Mouse (Mus musculus) bone marrow, adult 2 months (tissue): ENCODE measurements around the gene Lamtor5.

ENCODE experiments used
- CTCF ChIP-seq: fragments of 200-500 bp; IDR thresholded peaks from 2 replicates; pipeline ENCODE4 v1.5.1; 2011; ENCODE audit warnings: low read length, control low read depth; ENCODE audit not compliant: control insufficient read depth, insufficient read depth
- POLR2A ChIP-seq: fragments of 200-500 bp; IDR thresholded peaks from 2 replicates; pipeline ENCODE4 v1.6.1; 2011; ENCODE audit warnings: low read depth, mild to moderate bottlenecking, control low read depth, low read length, borderline replicate concordance; ENCODE audit not compliant: control insufficient read depth

GRCm38 (mm10) chr3:107246876-107247275, 31.8 kb upstream of the Lamtor5 start:
- TF ChIP-seq POLR2A: no peak
- no peak for TF ChIP-seq CTCF
